Mouse (Mus musculus) T-helper 1 cell (primary cell): ENCODE measurements at regions not wholly inside any gene's neighbourhood (a gene's known extent, or its start where the extent isn't known, plus 50 kb on each side); places are given as distances from the start of the nearest gene placed in this dataset.

Source experiments
- in situ Hi-C: fragments of 300-600 bp; cut with MboI, MseI; formaldehyde crosslinking; loops from one replicate; pipeline ENCODE4 v1.15.1; 2025; ENCODE audit warnings: high pct_unique_total_duplicates

GRCm38 (mm10) chr10:92504271-92504670 lies 217.9 kb downstream of the Nedd1 start:
- in situ Hi-C loops: no loop called here

- in situ Hi-C loops: no loop called here
Observed at GRCm38 (mm10) chr10:92483592-92483991, 238.6 kb downstream of the Nedd1 start.

GRCm38 (mm10) chr10:92473282-92473681 lies 248.9 kb downstream of the Nedd1 start:
- in situ Hi-C loops: no loop called here

- in situ Hi-C loops: no loop called here
Observed at GRCm38 (mm10) chr10:92471111-92471510, 251.1 kb downstream of the Nedd1 start.

- in situ Hi-C loops: loop anchor here (10.0 kb wide), 1 partner anchor 1780 kb away; no protein-coding TSS in a partner anchor
Observed at GRCm38 (mm10) chr10:92455195-92455594, 267.0 kb downstream of the Nedd1 start.

- in situ Hi-C loops: loop anchor here (10.0 kb wide), 1 partner anchor 1779 kb away; no protein-coding TSS in a partner anchor
Observed at GRCm38 (mm10) chr10:92453550-92453949, 268.7 kb downstream of the Nedd1 start.

- in situ Hi-C loops: no loop called here
Observed at GRCm38 (mm10) chr10:92445957-92446356, 276.3 kb downstream of the Nedd1 start.

GRCm38 (mm10) chr10:92438621-92439394 lies 283.4 kb downstream of the Nedd1 start:
- in situ Hi-C loops: no loop called here

- in situ Hi-C loops: no loop called here
Observed at GRCm38 (mm10) chr10:92429256-92429655, 293.0 kb downstream of the Nedd1 start.

GRCm38 (mm10) chr10:92428026-92428425 lies 294.2 kb downstream of the Nedd1 start:
- in situ Hi-C loops: no loop called here

GRCm38 (mm10) chr10:92426443-92426842 lies 295.8 kb downstream of the Nedd1 start:
- in situ Hi-C loops: no loop called here

GRCm38 (mm10) chr10:92412737-92413136 lies 309.5 kb downstream of the Nedd1 start:
- in situ Hi-C loops: no loop called here

GRCm38 (mm10) chr10:92410813-92411325 lies 311.4 kb downstream of the Nedd1 start:
- in situ Hi-C loops: no loop called here

- in situ Hi-C loops: no loop called here
Observed at GRCm38 (mm10) chr10:92404697-92405293, 317.4 kb downstream of the Nedd1 start.

- in situ Hi-C loops: no loop called here
Observed at GRCm38 (mm10) chr10:92400587-92401090, 321.6 kb downstream of the Nedd1 start.

GRCm38 (mm10) chr10:92389176-92389732 lies 333.0 kb downstream of the Nedd1 start:
- in situ Hi-C loops: no loop called here

GRCm38 (mm10) chr10:92367126-92367525 lies 355.1 kb downstream of the Nedd1 start:
- in situ Hi-C loops: no loop called here

- in situ Hi-C loops: no loop called here
Observed at GRCm38 (mm10) chr10:92356738-92357137, 365.5 kb downstream of the Nedd1 start.

GRCm38 (mm10) chr10:92349043-92349442 lies 373.2 kb downstream of the Nedd1 start:
- in situ Hi-C loops: no loop called here

GRCm38 (mm10) chr10:92347960-92348675 lies 374.1 kb downstream of the Nedd1 start:
- in situ Hi-C loops: no loop called here

- in situ Hi-C loops: no loop called here
Observed at GRCm38 (mm10) chr10:92339671-92340070, 382.5 kb downstream of the Nedd1 start.

- in situ Hi-C loops: no loop called here
Observed at GRCm38 (mm10) chr10:92336949-92337348, 385.3 kb downstream of the Nedd1 start.
